Mouse (Mus musculus): ENCODE measurements around the gene Eml2. TPM values are rescaled to one million over a fixed set of nuclear protein-coding genes. Genes with fewer than 3 reads are reported as not detected.

Gene Eml2
- polyA plus RNA-seq, 1 experiment: 11.1 TPM

GRCm38 (mm10) chr7:19222189-19222588, 46.0 kb downstream of the Eml2 start:
- no peak overlapping the region for H3K27ac ChIP-seq (ENCODE audit: control insufficient read depth, insufficient read depth, low read depth, low read length)
- no peaks in the 10 kb centered on the region for H3K27me3 ChIP-seq (ENCODE audit: control insufficient read depth, insufficient read depth, low read length)
- no peaks in the 10 kb centered on the region for H3K36me3 ChIP-seq (ENCODE audit: control insufficient read depth, insufficient read depth, low read length)
- peaks cover 21% of the 10 kb centered on the region for H3K4me1 ChIP-seq (ENCODE audit: control insufficient read depth, insufficient read depth, low read length)
- no peak overlapping the region for H3K4me3 ChIP-seq (ENCODE audit: control insufficient read depth, low read depth, low read length)
- TF ChIP-seq POLR2A (IDR thresholded peaks at IDR 0.05; ENCODE audit: control insufficient read depth, low read depth, low read length) (no peak), CTCF (IDR thresholded peaks at IDR 0.05; ENCODE audit: control insufficient read depth, insufficient read depth, insufficient replicate concordance, low read depth, low read length) (0 out of 2 replicates have a peak, but pooled peaks have one; percentile 6)

GRCm38 (mm10) chr7:19222875-19223274, 46.7 kb downstream of the Eml2 start:
- TF ChIP-seq CTCF (IDR thresholded peaks at IDR 0.05; ENCODE audit: control insufficient read depth, insufficient read depth, insufficient replicate concordance, low read depth, low read length) (no peak), POLR2A (IDR thresholded peaks at IDR 0.05; ENCODE audit: control insufficient read depth, low read depth, low read length) (no peak)
- H3K27me3 ChIP-seq (ENCODE audit: control insufficient read depth, insufficient read depth, low read length): no peaks in the 10 kb centered on the region
- no peak overlapping the region for H3K4me3 ChIP-seq (ENCODE audit: control insufficient read depth, low read depth, low read length)
- H3K27ac ChIP-seq (ENCODE audit: control insufficient read depth, insufficient read depth, low read depth, low read length): no peak overlapping the region
- H3K4me1 ChIP-seq (ENCODE audit: control insufficient read depth, insufficient read depth, low read length): peaks cover 25% of the 10 kb centered on the region
- no peaks in the 10 kb centered on the region for H3K36me3 ChIP-seq (ENCODE audit: control insufficient read depth, insufficient read depth, low read length)

DNA sequence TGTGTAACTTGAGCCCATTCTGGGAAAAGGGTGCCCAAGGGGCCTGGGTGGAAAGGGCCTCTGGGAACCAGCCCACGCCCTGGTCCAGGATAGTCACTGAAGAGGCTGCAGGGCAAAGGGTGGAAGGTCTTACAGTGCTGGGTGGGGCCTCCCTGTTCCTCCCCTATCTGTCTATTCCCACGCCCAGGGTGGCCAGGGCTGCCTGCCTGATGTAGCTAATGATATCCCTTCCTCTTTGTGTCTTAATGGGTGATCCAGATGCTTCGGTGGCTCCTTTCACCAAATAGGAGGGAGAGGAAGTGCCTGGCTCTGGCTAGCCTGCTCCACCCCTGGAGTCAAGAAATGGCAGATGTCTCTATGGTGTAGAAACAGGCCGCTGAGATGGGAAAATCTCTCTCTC, 48.7 kb downstream of the Eml2 start:
- no peaks in the 10 kb centered on the region for H3K36me3 ChIP-seq (ENCODE audit: control insufficient read depth, insufficient read depth, low read length)
- H3K27me3 ChIP-seq (ENCODE audit: control insufficient read depth, insufficient read depth, low read length): no peaks in the 10 kb centered on the region
- H3K4me3 ChIP-seq (ENCODE audit: control insufficient read depth, low read depth, low read length): no peak overlapping the region
- no peak for TF ChIP-seq CTCF (IDR thresholded peaks at IDR 0.05; ENCODE audit: control insufficient read depth, insufficient read depth, insufficient replicate concordance, low read depth, low read length)
- no peak for TF ChIP-seq POLR2A (IDR thresholded peaks at IDR 0.05; ENCODE audit: control insufficient read depth, low read depth, low read length)
- no peak overlapping the region for H3K27ac ChIP-seq (ENCODE audit: control insufficient read depth, insufficient read depth, low read depth, low read length)
- H3K4me1 ChIP-seq (ENCODE audit: control insufficient read depth, insufficient read depth, low read length): peaks cover 29% of the 10 kb centered on the region

DNA sequence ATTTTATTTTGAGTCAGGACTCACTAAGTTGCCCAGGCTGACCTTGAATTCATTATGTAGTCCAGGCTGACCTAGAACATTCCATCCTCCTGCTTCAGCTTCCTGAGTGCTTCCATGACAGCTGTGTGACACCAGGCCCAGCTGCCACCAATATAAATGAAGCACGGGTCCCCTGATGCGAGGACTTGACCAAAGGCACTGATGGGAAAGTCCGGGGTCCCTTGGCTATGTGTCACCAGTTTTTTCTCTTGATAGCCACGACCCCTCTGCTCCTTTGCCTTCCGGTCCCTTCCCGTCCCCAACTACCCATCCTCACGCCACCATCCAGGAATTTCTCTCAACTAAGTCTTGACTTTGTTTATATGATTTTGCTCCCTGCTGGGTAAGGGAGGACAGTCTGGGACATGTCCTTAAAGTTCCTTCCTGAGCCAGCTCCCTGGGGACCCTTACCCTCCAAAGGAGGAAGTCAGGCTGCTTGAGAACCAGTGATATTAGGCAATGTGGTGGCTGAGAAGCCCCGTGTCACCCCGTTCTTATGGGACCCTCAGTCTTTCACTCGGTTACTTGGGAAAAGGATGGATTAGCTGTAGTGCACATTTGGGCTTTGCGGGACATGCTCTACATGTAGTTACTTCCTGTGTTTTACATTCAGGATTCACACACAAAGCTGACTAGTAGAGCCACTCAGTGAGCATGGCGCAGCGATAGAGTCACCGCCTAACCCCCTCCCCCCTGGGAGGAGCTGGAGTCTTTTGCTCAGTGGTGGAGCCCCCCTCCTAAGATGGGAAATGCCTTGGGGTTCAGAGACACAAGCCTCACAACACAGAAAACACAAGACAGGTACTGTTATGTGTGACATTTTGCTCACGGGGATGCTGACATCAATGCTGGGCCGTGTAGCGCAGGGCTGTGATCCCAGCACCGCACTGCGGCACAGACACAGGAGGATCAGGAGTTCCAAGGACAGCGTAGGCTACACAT, 50.9 kb downstream of the Eml2 start:
- Histone ChIP-seq H3K4me3 (ENCODE audit: control insufficient read depth, low read depth, low read length) (peak overlapping the region; percentile 93), H3K27me3 (ENCODE audit: control insufficient read depth, insufficient read depth, low read length) (no peaks in the 10 kb centered on the region), H3K4me1 (ENCODE audit: control insufficient read depth, insufficient read depth, low read length) (peaks cover 25% of the 10 kb centered on the region), H3K27ac (ENCODE audit: control insufficient read depth, insufficient read depth, low read depth, low read length) (peak overlapping the region; percentile 98), H3K36me3 (ENCODE audit: control insufficient read depth, insufficient read depth, low read length) (no peaks in the 10 kb centered on the region)
- TF ChIP-seq POLR2A (IDR thresholded peaks at IDR 0.05; ENCODE audit: control insufficient read depth, low read depth, low read length) (no peak), CTCF (IDR thresholded peaks at IDR 0.05; ENCODE audit: control insufficient read depth, insufficient read depth, insufficient replicate concordance, low read depth, low read length) (no peak)

GRCm38 (mm10) chr7:19227883-19228792, 51.9 kb downstream of the Eml2 start, which contains the start of gene Opa3:
Opa3 (plus strand) TSS chr7:19228334.
- Histone ChIP-seq H3K4me1 (ENCODE audit: control insufficient read depth, insufficient read depth, low read length) (peaks cover 19% of the 10 kb centered on the region), H3K27me3 (ENCODE audit: control insufficient read depth, insufficient read depth, low read length) (no peaks in the 10 kb centered on the region), H3K36me3 (ENCODE audit: control insufficient read depth, insufficient read depth, low read length) (no peaks in the 10 kb centered on the region), H3K4me3 (ENCODE audit: control insufficient read depth, low read depth, low read length) (peak within 1 kb of the TSS; percentile 93), H3K27ac (ENCODE audit: control insufficient read depth, insufficient read depth, low read depth, low read length) (peak within 1 kb of the TSS; percentile 98)
- peak; percentile 23; the same call in 1 of the 2 replicates for TF ChIP-seq CTCF (IDR thresholded peaks at IDR 0.05; ENCODE audit: control insufficient read depth, insufficient read depth, insufficient replicate concordance, low read depth, low read length)
- peak; percentile 68 for TF ChIP-seq POLR2A (IDR thresholded peaks at IDR 0.05; ENCODE audit: control insufficient read depth, low read depth, low read length)

GRCm38 (mm10) chr7:19228793-19229148, 52.5 kb downstream of the Eml2 start:
- H3K4me1 ChIP-seq (ENCODE audit: control insufficient read depth, insufficient read depth, low read length): peaks cover 19% of the 10 kb centered on the region
- H3K4me3 ChIP-seq (ENCODE audit: control insufficient read depth, low read depth, low read length): peak overlapping the region; percentile 93
- peak overlapping the region; percentile 84 for H3K27ac ChIP-seq (ENCODE audit: control insufficient read depth, insufficient read depth, low read depth, low read length)
- no peaks in the 10 kb centered on the region for H3K36me3 ChIP-seq (ENCODE audit: control insufficient read depth, insufficient read depth, low read length)
- TF ChIP-seq POLR2A (IDR thresholded peaks at IDR 0.05; ENCODE audit: control insufficient read depth, low read depth, low read length): peak; percentile 22; the same call in 1 of the 2 replicates
- TF ChIP-seq CTCF (IDR thresholded peaks at IDR 0.05; ENCODE audit: control insufficient read depth, insufficient read depth, insufficient replicate concordance, low read depth, low read length): no peak
- no peaks in the 10 kb centered on the region for H3K27me3 ChIP-seq (ENCODE audit: control insufficient read depth, insufficient read depth, low read length)

Measured in testis, adult 2 months (tissue).